Mouse (Mus musculus): ENCODE data around the gene Hsd11b1.
A peak's percentile ranks its signal among the peaks of the same experiment; 100 is the strongest.

The Hsd11b1 gene

DNA sequence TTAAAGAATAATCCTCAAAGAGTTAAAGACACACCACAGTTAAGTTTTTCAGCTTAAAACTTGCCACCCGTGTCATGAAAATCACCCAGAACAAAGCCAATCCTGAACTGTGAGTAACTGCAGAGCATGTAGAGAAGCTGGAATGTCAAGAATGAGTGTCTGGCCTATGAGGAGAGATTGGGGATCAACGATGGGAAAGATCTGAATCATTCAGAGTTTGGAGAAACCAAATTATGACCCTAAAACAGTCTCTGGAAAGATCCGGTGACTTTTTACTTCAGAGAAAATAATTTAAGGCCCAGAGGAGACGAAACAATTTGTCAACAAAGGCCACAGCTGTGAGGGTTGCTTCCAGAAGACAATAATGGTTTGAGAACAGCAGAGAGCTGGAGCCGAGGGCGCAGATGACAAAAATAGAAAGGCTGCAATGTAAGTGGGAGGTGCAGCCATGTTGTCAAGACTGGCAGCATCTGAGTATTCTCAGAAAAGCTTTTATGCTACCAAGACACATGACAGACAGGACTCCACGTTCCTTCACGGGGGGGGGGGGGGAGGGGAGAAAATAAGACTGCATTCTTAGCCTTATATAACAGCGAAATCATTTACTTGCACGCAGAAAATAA lies 20.2 kb downstream of the Hsd11b1 start:
- no peak for DNase-seq (ENCODE audit: low spot score in 2 of 2)

DNA sequence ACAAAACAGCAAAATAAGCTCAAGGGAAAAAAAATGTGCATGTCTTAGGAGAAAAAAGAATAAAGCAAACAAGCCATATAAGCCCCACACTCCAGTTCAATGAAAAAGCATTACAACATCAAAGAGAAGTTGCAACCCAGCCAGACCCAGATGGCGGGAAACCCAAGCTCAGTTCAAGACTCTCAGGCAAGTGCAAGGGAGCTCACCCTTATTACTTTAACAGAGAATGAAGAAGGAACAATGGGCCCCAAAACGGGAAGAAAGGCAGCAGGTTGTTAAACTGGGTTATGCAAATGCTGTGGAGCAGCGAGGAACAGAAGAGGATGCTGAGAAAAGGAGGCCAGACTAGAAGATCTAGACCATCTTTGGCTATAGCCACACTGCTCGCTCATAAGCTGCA lies 21.0 kb downstream of the Hsd11b1 start:
- DNase-seq (ENCODE audit: low spot score in 2 of 2): peak; percentile 71 to 79

DNA sequence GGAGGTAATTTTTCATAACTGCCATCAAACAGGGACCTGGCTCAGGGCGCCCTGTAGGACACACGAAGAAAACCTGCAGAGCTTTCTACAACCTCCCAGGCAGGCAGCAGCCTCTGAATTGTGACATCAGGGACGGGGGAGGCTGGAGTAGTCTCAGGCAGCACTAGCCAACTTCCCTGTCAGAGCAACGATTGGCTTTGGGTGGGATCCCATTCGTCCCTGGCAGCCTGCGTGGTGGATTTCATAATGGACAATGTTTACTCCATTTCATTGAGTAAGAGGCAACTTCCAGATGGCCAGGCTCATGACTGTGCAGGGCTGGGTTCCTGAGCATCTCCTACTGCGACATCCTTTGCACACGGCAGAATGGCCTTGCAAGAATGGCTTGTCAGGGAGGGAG lies 21.6 kb downstream of the Hsd11b1 start:
- DNase-seq (ENCODE audit: low spot score in 2 of 2): peak in 1 of 2 experiments; percentile 42

DNA sequence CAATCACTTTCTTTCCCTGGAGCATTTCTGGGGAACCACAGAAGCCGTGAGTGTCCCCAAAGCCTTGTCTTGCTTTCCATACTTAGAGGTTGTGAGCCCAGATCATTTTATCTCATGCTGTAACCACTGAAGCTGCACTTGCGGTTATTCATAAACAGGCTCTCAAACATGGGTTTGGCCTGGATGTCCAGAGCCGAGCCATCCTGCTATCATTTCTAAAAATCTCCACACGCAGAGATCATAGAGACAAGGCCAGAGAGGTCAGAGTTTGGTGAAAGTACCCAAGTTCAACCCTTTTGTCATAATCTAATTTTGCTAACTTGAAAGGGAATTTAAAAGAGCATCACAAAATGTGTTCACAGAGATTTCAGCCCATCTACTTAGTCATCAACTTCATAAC lies 22.4 kb downstream of the Hsd11b1 start:
- no peak for DNase-seq (ENCODE audit: low spot score in 2 of 2)

DNA sequence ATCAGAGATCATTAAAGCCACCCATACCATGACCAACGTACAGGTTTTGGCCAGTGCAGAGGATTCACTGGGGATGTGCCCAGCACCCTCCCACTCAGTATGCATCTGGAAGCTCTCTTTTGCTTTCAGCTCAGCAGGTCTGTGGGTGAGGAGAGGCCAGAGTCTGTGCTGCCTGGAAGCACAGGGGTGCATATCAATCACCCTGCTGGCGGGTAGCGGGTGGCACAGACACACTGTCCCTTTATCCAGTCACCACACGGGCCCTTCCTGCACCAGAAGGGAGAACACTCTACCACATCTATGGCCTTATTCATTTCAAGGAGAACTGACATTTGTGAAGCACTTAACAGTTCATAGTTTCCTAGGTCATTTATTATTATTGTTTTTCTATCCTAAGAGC lies 25.4 kb downstream of the Hsd11b1 start:
- DNase-seq (ENCODE audit: low spot score in 2 of 2): no peak

DNA sequence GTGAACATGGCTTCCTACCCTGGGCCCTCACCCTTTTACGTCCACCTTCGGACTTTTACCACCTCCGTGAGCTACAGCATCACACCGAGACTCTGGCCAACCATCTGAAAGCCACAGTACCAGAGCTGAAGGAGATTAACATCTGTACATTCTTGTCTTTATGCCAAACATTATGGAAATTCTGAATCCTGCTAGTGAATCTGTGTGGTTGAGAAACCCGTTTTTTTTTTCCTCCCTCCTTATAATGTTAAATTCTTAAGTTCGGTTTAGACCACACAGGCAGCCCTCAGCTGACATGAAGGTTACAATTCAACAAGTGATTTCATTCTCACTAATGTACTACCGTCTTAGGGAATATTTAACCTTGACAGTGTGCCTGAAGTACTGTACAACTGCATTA lies 28.9 kb downstream of the Hsd11b1 start:
- DNase-seq (ENCODE audit: low spot score in 2 of 2): no peak

DNA sequence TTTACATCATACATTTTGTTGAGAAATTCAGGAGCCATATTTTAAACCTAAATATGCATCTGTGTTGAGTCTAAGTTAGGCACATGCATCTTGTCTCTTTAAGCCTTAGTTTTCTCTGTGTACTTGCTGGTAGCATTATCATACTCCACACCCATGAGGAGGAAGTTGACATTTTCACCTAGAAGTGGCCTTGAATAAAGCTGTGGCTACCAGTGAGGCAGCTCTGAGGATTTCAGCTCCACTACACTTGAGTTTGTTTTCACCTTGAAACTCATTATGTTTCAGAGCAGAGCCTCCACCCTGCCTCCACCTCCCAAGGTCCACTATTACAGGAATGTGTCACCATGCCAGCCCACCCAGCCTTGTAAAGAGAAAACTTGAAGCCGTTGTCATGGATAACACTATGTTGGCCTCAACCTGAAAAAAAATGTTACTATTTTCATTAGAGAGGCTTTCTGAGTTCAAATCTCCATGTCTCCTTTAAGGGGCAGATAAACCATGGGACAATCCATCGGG lies 29.7 kb downstream of the Hsd11b1 start:
- peak; percentile 71 to 77 for DNase-seq (ENCODE audit: low spot score in 2 of 2)

DNA sequence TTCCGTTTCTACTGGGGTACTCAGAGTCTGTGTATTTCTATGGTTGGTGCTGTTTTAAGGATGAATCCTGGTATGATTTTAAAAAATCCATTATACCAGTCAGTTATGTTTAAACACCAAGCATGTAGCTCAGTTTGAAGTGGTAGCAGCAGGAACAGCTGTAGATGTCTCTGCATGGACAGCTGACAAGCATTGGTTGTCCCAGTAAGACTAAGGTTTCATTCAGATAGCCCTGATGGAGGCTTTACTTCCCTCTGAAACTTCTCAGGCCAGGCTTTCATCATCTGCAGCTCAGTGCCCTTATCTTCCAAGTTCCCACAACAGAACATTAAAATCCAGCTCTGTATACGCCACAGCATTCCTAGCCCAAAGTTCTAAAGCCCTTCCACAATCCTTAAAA lies 31.1 kb downstream of the Hsd11b1 start:
- DNase-seq (ENCODE audit: low spot score in 2 of 2): no peak

DNA sequence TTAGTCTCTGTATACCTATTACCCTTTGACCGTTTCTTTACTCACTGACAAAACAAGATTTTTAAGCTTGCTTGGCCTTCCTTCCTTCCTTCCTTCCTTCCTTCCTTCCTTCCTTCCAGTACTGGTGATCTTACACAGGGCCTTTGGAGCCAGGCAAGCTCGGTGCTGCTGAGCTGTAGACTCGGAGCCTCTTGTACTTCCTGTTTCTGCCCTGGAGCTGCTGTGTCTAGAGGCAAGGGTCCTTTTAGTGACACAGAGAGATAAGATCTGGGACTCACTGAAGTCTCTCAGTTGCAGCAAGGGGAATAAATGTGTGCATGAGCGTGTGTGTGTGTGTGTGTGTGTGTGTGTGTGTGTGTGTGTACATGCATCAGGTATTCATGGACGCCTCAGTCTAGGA lies 32.9 kb downstream of the Hsd11b1 start:
- DNase-seq (ENCODE audit: low spot score in 2 of 2): peak in 1 of 2 experiments; percentile 28

DNA sequence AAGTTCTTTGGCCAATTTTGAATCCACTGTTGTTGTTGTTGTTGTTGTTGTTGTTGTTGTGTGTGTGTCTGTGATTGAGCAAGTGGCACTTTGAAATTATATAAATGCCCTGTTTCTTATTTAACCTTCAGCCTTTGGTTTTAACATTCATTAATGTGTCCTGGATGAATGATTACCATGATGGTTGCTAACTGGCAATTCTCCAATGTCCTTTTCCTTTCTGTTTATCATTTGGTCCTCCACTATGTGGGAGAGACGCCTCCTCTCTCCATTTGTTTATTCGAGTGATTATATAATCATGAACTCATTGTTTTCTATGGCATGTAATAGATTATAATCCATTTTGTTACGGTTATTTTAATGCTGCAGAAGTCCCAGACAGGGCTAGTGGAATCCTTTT lies 33.3 kb downstream of the Hsd11b1 start:
- DNase-seq (ENCODE audit: low spot score in 2 of 2): no peak

DNA sequence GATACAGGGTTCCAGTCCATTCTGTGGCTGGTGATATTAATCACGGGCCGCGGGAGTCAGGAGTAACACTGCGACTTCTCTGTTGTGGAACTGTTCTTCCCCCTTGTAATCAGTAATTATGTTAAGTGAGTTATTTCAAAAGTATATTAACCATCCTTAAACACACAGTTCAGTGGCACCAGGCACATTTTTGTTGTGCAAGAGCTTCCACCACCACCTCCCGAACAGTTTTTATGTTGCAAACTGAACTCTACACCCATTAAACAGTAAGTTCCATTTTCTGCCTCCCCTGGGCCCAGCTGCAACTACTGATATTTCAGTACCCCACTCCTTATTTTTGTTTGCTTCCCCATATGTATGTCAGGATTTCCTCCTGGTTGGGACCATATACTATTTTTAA lies 34.3 kb downstream of the Hsd11b1 start:
- DNase-seq (ENCODE audit: low spot score in 2 of 2): no peak

DNA sequence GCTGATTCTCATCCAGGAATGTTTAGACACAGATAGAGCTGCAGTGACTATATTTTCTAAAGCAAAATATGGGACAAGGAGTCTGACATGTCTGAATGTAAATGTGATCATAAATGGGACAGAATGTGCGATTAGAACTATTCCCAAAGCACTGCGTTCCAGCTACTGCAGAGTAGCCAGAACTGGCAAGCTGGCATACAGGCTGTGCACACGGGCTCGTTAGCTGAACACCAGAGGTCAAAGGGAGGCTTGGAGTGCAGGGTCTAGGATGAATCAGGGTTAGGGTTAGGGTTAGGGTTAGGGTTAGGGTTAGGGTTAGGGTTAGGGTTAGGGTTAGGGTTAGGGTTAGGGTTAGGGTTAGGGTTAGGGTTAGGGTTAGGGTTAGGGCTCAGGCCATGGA lies 36.3 kb downstream of the Hsd11b1 start:
- no peak for DNase-seq (ENCODE audit: low spot score in 2 of 2)

DNA sequence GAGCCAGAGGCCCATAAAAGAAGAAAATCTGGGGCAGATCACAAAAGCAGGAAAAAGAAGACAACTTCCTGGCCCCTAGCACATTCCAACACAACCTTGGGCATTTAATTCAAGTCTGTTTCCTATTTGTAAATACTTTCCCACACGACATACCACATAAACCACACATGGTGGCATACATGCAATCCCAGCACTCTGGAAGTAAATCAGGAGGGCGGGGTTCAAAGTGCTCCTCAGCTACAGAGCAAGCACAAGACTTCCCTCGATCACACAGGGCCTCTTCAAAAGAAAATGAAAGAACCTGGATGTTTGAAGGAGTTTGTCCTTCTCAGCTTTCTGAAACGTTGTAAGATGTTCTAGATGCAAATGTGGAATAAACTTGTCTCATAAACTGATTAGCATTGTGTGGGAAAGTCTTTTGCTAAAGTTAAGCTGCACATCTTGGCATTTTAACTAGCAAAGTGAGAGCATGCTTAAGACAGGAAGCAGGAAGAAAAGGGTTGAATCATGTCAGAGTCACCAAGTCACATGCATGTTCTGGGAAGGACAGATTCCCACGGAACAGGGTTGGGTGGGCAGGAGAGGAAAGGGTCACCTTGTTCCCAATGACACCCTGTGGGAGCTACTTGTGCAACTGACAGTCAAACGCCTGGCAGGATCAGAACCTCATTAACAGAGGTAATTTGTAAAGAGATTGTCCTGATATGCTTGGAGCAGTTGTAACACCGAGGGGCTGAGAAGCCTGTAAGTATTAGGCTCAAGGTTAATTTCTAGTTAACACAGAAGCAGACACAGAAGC lies 37.0 kb downstream of the Hsd11b1 start:
- no peak for DNase-seq (ENCODE audit: low spot score in 2 of 2)

DNA sequence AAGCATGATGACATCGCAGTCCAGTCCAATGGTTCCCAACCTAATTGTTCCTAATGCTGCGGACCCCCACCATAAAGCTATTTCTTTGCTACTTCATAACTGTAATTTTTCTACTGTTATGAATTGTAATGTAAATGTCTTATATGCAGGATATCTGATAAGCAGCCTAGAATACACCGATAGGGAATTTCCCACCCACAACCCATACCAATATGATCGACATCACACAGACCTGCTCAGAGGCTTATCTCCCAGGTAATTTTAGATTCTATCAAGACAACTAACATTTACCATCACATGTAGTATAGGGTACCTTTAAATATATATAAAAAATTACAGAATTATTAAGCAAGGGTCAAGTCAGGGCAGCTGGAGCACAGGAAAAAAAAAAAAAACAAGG lies 37.8 kb downstream of the Hsd11b1 start:
- DNase-seq (ENCODE audit: low spot score in 2 of 2): no peak

DNA sequence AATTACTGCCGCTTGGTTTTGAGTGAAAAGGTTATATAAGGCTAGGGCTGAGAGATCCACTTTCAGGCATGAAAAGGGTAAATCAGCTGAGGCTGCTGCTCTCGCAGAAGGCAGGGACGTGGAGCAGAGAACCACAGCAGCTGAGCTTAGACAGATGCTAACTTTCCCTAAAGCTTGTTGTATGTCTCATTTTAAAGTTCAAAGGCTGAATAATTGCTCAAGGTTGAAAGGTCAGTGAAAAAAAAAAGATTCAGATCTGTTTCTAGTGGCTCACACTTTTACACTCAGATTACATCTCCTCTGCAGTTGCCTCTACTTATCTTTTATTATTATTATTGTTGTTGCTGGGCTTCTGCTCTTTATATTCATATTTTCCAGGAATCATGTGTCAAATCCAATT lies 38.3 kb downstream of the Hsd11b1 start:
- DNase-seq (ENCODE audit: low spot score in 2 of 2): no peak

DNA sequence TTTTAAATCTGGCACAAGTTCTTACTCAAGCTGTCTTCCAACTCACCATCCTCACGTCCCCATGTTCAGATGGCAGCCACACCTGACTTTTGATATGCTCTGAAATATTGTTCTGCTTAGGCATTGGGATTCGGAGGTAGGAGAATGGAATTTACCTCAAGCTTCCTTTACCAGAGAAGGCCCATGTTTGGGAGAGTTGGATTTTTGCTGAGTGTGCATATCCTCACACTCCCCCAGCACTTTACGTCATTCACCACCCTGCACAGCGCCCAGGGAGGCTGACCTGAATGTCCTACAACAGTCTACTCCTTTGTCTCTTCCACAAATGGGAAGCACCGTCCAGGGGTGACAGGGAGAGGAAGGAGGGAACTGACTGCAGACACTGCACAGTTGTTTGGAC lies 43.5 kb downstream of the Hsd11b1 start:
- no peak for DNase-seq (ENCODE audit: low spot score in 2 of 2)

DNA sequence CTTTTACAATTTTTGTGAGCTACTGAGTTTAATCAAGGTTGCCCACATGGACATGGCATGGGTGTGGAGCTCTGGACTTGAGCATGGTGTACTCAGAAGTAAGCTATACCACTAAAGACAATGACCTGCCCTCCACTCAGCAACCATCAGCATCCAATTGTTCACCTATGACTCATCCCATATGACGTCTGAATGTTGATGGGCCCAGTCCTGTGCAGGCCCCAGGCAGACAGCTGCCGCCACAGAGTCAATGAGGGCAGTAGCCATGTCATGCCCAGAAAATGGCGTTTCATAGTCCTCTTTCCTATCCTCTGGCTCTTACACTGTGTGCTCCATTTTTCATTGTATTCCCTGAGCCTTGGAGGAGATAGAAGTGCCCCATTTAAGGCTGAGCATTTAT lies 47.9 kb downstream of the Hsd11b1 start:
- no peak for DNase-seq (ENCODE audit: low spot score in 2 of 2)

DNA sequence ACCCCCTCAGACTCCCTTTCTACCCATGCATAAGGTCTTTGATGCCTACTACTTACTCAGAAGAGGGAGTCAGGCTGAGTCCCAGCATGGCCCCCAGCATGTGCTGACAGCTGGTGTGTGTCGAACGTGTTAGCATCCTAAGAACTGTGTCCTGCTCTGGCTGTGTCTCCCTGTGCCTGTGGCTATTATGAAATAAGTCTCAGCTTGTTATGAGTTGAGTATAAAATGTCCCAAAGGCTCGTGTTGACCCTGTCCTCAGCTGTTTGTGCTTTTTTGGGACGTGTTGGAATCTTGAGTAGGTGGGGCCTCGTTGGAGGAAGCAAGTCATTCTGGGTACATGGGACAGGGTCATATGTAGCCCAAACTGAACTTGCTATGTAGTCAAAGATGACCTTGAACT lies 49.8 kb downstream of the Hsd11b1 start:
- DNase-seq (ENCODE audit: low spot score in 2 of 2): no peak

DNA sequence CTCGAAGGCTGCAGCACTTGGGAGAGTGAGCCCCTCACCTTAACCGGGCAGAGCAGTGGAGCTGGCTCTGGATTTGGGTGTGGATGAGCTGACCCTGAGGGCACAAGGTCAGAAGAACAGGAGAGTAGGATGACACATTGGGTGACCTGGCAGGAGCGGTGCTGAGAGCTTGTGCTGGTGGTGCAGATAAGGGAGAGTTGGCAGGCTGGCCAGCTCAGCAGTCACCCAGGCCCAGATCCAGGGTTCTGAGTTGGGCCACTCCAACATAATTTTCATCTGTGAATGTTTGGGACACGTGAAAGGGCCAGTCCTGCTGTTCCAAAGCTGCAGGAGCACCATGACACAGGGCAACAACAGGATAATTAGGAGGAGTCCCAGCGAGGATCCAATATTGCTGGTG lies 52.5 kb downstream of the Hsd11b1 start:
- DNase-seq (ENCODE audit: low spot score in 2 of 2): no peak

DNA sequence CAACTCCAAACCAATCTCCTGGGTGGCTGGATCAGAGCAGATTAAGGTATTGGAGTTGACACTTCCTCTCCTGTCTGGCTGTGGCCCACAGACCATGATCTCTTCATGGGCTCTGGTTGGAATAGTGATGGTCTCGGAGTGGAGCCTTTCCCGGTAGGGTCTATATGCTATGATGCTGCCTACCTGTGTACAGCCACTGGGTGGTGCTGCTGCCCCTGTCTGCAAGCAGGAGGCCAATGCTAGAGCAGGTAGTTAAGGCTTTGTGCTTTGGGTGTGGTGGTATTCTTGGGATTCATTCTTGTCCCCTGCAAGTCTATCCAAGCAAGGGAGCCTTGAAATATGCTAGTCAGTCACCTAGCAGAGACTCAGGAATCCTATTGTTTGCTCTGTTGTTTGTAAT lies 55.7 kb downstream of the Hsd11b1 start:
- peak; percentile 72 to 75 for DNase-seq (ENCODE audit: low spot score in 2 of 2)

DNA sequence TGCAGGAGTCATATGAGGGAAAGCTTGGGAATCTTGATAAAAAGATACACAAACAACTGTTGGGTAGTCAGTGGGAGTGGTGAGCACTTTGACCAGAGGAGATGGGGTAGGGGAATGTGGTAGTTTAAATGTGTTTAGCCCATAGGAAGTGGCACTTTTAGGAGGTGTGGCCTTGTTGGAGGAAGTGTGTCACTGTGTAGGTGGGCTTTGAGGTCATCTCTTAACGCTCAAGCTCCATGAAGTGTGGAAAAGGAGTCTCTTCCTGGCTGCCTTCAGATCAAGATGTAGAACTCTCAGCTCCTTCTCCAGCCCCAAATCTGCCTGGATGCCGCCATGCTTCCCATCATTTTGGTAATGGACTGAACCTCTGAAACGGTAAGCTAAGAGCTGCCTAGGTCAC lies 56.4 kb downstream of the Hsd11b1 start, which contains the start of gene Lamb3:
TSS of gene Lamb3 (plus strand) at position 197 of the 400 bp plus-strand sequence.
- peak; percentile 56 to 64 for DNase-seq (ENCODE audit: low spot score in 2 of 2)

DNA sequence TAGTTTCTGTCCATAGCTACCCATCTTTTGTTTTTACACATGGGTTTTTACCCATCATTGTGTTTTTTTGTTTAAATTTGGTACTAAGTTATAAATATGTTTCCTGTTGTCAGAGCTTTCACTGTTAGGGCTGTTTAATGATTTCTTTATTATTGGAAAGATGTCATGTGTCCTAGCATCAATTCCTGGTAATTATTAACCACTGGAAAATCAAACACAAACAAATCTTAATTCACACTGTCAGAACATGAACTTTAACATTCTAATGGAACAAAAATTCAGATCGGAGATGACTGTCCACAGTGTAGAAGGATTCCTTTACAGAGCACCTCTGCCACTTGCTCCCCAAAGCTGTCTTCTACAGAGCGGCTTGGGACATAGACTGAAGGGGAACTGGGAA lies 58.4 kb downstream of the Hsd11b1 start:
- no peak for DNase-seq (ENCODE audit: low spot score in 2 of 2)

DNA sequence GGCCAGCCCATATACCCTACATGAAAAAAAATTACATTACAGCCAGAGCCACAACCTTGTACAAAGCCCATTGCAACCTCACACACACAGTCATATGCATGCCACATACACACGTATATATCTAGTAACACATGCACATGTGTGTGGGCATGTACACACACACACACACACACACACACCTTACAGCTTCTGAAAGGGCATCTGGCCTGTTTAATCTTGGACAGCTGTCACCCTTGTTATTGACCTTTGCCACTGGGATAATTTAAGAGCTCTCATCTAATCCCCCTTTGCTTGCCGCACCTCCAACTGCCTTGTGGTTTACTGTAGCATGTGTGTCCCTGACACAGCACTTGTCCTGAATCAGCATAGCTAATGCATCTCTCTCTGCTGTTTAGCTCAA lies 60.1 kb downstream of the Hsd11b1 start:
- DNase-seq (ENCODE audit: low spot score in 2 of 2): no peak

Data from spleen, postnatal 36 days (tissue).